Mouse (Mus musculus) spleen, adult 2 months (tissue): ENCODE data around the gene Mtr.

Experiments used
- CTCF ChIP-seq: fragments of 200-500 bp; IDR thresholded peaks from 2 replicates; pipeline ENCODE4 v1.5.1; 2011; ENCODE audit warnings: mild to moderate bottlenecking, inconsistent platforms; ENCODE audit not compliant: insufficient read depth, insufficient read length, insufficient replicate concordance; ENCODE audit errors: extremely low read depth
- POLR2A ChIP-seq: fragments of 200-500 bp; IDR thresholded peaks from 2 replicates; pipeline ENCODE4 v1.6.1; 2011; ENCODE audit warnings: low read depth, low read length, inconsistent platforms

- TF ChIP-seq CTCF = no peak
- TF ChIP-seq POLR2A = no peak
Measured at GRCm38 (mm10) chr13:12159288-12160120, 98.4 kb downstream of the Mtr start.
